Mouse (Mus musculus) testis, adult 2 months (tissue): ENCODE results near the gene Gnpat.

Source experiments
- CTCF ChIP-seq: fragments of 200-500 bp; IDR thresholded peaks from 2 replicates; pipeline ENCODE4 v1.5.1; 2012; ENCODE audit warnings: low read depth, mild to moderate bottlenecking, inconsistent platforms, low read length, moderate library complexity; ENCODE audit not compliant: control insufficient read depth, insufficient read depth, insufficient replicate concordance
- POLR2A ChIP-seq: fragments of 200-500 bp; IDR thresholded peaks from 2 replicates; pipeline ENCODE4 v1.6.1; 2012; ENCODE audit warnings: low read depth, mild to moderate bottlenecking, inconsistent platforms, low read length, moderate library complexity; ENCODE audit not compliant: control insufficient read depth

GRCm38 (mm10) chr8:124872081-124872480, 9.2 kb downstream of the Gnpat start:
- no peak for TF ChIP-seq POLR2A
- no peak for TF ChIP-seq CTCF
